Mouse (Mus musculus) liver, embryonic 12.5 days (tissue): ENCODE measurements around the gene Gng12. TPM values are rescaled to one million over a fixed set of nuclear protein-coding genes. Genes with fewer than 3 reads are reported as not detected.

Source experiments
- ATAC-seq: fragments of 200-750 bp; cut with Nextera tagmentation; 2 replicates; pipeline ENCODE4 v1.8.0; 2017; ENCODE audit warnings: moderate number of reproducible peaks, mild to moderate bottlenecking, moderate library complexity
- H3K27ac ChIP-seq: fragments of 300-500 bp; sonication (generic); 2 replicates; pipeline ENCODE4 v1.5.1; 2016; ENCODE audit warnings: mild to moderate bottlenecking
- H3K27me3 ChIP-seq: fragments of 300-500 bp; sonication (generic); replicated peaks from 2 replicates; pipeline ENCODE4 v1.6.1; 2016; ENCODE audit warnings: mild to moderate bottlenecking, moderate library complexity
- H3K36me3 ChIP-seq: fragments of 300-500 bp; sonication (generic); 2 replicates; pipeline ENCODE4 v1.6.1; 2016; ENCODE audit warnings: mild to moderate bottlenecking, moderate library complexity
- H3K4me1 ChIP-seq: fragments of 300-500 bp; sonication (generic); 2 replicates; pipeline ENCODE4 v1.6.1; 2016
- H3K4me2 ChIP-seq: fragments of 300-500 bp; sonication (generic); 2 replicates; pipeline ENCODE4 v1.6.1; 2016; ENCODE audit warnings: mild to moderate bottlenecking, moderate library complexity
- H3K4me3 ChIP-seq: fragments of 300-500 bp; sonication (generic); 2 replicates; pipeline ENCODE4 v1.5.1; 2016; ENCODE audit warnings: mild to moderate bottlenecking, moderate library complexity
- H3K9ac ChIP-seq: fragments of 300-500 bp; sonication (generic); 2 replicates; pipeline ENCODE4 v1.6.1; 2016; ENCODE audit warnings: mild to moderate bottlenecking, moderate library complexity
- H3K9me3 ChIP-seq: fragments of 300-500 bp; sonication (generic); replicated peaks from 2 replicates; pipeline ENCODE4 v1.6.1; 2016; ENCODE audit warnings: mild to moderate bottlenecking, moderate library complexity
- WGBS: fragments of 180-500 bp; shearing (Covaris S2); methylation state at CpG from one replicate; pipeline ENCODE4 v1.1.7; 2016; ENCODE audit not compliant: insufficient replicate concordance; 5-methylcytosine and 5-hydroxymethylcytosine counted together
- polyA plus RNA-seq: library from polyadenylated mRNA; unstranded; fragments of >200 nt; fragmentation: Nextera tagmentation; extraction: Ambion mirVana; gene quantifications from 2 replicates; pipeline ENCODE4 v1.2.1, GENCODE M21; 2016

The Gng12 gene
- polyA plus RNA-seq, 1 experiment from 2014 or later = 35.0 TPM

DNA sequence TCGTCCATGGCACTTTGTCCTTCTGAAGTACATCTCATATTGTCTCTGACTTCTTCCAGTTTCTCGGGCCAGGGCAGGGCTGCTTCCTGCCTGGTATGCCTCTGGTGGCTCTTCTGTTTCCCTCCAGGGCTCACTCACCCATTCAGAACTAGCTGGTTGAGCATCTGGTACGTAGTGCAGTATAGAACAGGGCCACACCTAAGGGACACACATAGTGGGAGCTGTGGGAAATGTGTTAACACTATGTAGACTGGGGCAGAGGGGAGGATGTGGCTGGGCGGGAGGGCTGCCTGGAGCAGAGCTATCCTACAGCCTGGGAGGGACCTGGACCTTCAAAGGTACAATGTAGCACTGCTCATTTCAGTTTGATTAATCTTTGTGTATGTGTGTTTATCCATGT lies 25.6 kb downstream of the Gng12 start:
- ATAC-seq = no peak
- H3K36me3 ChIP-seq = no peaks in the 10 kb centered on the region
- no peak overlapping the region for H3K4me2 ChIP-seq
- no peaks in the 10 kb centered on the region for H3K27me3 ChIP-seq
- H3K9me3 ChIP-seq = no peaks in the 10 kb centered on the region
- 64% methylated on average over 4 of the region's 4 CpGs for WGBS
- no peak overlapping the region for H3K4me3 ChIP-seq
- no peak overlapping the region for H3K27ac ChIP-seq
- no peaks in the 10 kb centered on the region for H3K4me1 ChIP-seq
- no peak overlapping the region for H3K9ac ChIP-seq

DNA sequence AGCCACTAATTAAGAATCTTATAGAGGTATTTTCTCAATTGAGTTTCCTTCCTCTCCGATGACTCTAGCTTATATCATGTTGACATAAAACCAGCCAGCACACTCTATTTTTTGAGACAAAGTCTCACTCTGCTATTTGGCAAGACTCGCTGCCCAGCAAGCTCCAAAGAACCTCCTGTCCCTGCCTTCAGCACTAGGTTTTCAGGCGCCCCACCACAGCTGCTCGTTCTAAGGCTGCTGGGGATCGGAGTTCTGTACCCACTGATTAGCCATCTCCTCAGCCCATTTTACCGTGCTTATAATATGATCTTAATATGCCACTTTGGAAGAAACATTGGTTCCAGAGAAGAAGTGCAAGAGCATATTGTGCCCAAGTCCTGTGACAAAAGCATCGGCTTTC lies 26.3 kb downstream of the Gng12 start:
- 78% methylated on average over 7 of the region's 7 CpGs for WGBS
- H3K27me3 ChIP-seq = no peaks in the 10 kb centered on the region
- ATAC-seq = no peak

GRCm38 (mm10) chr6:66923851-66924250 lies 27.7 kb downstream of the Gng12 start:
- Histone ChIP-seq H3K4me3 (no peak overlapping the region), H3K9me3 (no peaks in the 10 kb centered on the region), H3K9ac (no peak overlapping the region), H3K4me1 (no peaks in the 10 kb centered on the region), H3K36me3 (no peaks in the 10 kb centered on the region), H3K27me3 (no peaks in the 10 kb centered on the region), H3K4me2 (no peak overlapping the region), H3K27ac (no peak overlapping the region)
- no peak for ATAC-seq
- WGBS = 74% methylated on average over 4 of the region's 4 CpGs

More for the DNA sequence above, 26.3 kb downstream of the Gng12 start:
- Histone ChIP-seq H3K27ac (no peak overlapping the region), H3K9me3 (no peaks in the 10 kb centered on the region), H3K4me1 (no peaks in the 10 kb centered on the region), H3K36me3 (no peaks in the 10 kb centered on the region), H3K4me2 (no peak overlapping the region), H3K4me3 (no peak overlapping the region), H3K9ac (no peak overlapping the region)

DNA sequence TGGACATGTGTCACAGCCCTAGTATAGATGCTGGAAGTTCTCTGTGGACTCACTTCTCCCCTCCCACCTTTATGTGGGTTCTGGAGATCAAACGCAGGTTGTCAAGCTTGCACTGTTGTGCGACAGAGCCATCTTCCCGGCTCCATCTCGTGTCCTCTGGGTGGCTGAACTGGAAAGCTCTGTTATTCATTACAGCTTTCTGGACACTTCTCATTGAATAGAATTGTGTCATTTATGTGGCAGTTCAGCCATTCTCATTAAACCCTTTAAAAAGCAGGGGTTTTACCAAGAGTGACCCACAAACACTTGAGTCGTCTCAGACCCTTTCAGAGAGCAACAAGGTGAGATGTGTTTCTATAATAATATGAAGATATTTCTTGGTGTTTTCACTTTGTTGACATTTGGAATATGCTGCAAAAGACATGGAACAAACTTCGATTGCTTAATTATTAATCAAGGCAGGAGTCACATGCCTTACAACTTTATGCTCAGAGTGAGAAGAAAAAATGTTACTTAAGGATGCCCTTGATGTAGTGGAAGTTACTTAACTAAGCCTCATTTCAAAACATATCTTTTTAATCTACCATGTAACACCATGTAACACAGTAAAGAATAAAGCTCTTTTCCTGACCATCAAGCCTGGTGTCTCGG lies 28.2 kb downstream of the Gng12 start:
- Histone ChIP-seq H3K4me3 (no peak overlapping the region), H3K9ac (no peak overlapping the region), H3K4me2 (no peak overlapping the region), H3K27ac (no peak overlapping the region), H3K4me1 (peaks cover 2% of the 10 kb centered on the region), H3K9me3 (no peaks in the 10 kb centered on the region), H3K27me3 (no peaks in the 10 kb centered on the region), H3K36me3 (no peaks in the 10 kb centered on the region)
- WGBS = 76% methylated on average over 7 of the region's 7 CpGs
- no peak for ATAC-seq

DNA sequence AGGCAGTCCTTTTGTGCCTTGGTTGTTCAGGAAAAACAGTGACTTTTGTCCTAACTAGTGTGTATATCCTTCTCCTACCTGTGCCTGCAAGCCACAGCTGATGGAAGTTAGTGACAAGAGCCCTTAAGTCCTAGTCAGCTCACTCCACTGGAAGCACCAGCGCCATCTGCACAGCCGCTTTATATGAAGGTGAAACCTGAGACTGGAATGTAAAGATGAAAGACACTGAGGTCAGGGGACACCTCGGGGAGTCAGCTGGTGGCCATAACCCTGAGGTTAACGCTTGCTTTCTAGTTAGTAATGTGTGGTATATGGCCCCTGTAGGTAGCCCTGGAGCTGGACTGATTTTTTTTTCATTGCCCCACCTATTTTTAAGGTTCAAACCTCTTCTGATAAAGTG lies 30.1 kb downstream of the Gng12 start:
- no peaks in the 10 kb centered on the region for H3K9me3 ChIP-seq
- no peaks in the 10 kb centered on the region for H3K27me3 ChIP-seq
- no peak for ATAC-seq
- H3K4me3 ChIP-seq = no peak overlapping the region
- 55% methylated on average over 4 of the region's 4 CpGs for WGBS
- peaks cover 14% of the 10 kb centered on the region for H3K4me1 ChIP-seq
- H3K27ac ChIP-seq = no peak overlapping the region
- no peak overlapping the region for H3K9ac ChIP-seq
- no peak overlapping the region for H3K4me2 ChIP-seq
- H3K36me3 ChIP-seq = no peaks in the 10 kb centered on the region

DNA sequence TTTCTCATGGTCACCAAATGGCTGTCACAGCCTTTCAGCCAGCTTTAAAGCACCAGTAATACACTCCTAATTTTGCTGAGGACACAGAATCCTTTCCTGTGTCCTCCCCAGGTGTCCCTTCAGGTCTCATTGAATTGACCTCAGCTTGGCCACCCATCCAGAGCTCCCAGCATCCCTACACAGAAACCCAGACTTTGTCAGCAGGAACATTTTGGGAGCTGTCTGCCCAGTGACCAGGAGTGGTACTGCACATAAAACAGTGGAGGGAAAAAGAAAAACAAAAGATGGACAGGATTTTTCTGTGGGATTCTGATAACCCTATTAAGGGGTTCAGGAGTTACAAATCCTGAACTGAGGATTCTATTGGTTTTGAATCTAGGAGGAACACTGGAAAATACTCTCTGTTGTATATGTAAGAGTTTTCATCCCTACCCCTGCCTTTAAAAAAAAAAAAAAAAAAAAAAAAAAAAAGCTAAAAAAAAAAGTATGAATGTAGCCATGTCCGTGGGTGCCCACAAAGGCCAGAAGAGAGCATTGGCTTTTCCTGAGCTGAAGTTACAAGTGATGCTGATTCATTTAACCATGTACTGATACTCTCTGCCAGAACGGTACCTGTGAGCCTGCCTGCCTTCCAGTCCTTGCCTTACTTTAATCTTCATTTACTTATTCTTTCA lies 32.9 kb downstream of the Gng12 start:
- no peak overlapping the region for H3K9ac ChIP-seq
- H3K4me3 ChIP-seq = no peak overlapping the region
- H3K27ac ChIP-seq = no peak overlapping the region
- peak overlapping the region; percentile 37 for H3K4me2 ChIP-seq
- no peaks in the 10 kb centered on the region for H3K27me3 ChIP-seq
- no peaks in the 10 kb centered on the region for H3K9me3 ChIP-seq
- H3K36me3 ChIP-seq = no peaks in the 10 kb centered on the region
- peaks cover 15% of the 10 kb centered on the region for H3K4me1 ChIP-seq
- 27% methylated on average over 2 of the region's 2 CpGs for WGBS
- ATAC-seq = 0 out of 2 replicates have a peak, but pooled peaks have one; percentile 5

- Histone ChIP-seq H3K4me3 (no peak overlapping the region), H3K4me1 (peaks cover 15% of the 10 kb centered on the region), H3K36me3 (no peaks in the 10 kb centered on the region), H3K27me3 (no peaks in the 10 kb centered on the region), H3K9ac (no peak overlapping the region), H3K4me2 (peak overlapping the region; percentile 37), H3K27ac (no peak overlapping the region), H3K9me3 (no peaks in the 10 kb centered on the region)
- peak; percentile 75 for ATAC-seq
- WGBS = 10% methylated on average over 7 of the region's 7 CpGs
Measured at GRCm38 (mm10) chr6:66929694-66930093, 33.5 kb downstream of the Gng12 start.

DNA sequence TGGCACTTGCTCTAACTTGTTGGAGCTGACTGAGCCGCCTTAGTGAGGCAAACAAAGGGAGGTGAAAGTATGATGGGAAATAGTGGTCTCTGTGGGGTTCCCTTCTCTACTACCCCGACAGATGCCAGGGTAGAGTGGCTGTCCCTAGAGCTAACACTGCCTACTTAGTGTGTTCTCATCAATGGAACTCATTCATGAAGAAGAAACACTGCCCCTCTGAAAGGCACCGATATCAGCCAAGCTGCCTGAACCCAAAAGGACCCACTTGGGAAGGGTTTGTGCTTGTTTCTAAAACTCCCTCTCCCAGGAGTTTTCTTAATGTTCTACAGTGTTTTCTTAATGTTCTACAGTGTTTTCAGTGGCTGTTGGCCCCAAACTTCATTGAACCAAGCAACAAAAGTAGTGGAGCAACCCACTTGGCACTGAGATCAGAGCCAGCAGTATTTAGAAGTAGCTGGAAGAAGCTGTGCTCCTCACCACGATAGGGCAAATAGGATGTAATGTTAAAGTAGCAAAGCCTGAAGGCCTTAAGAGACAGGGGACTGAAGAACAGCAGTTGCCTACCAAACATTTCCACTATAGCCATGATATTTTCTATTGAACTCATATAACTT lies 36.1 kb downstream of the Gng12 start:
- Histone ChIP-seq H3K4me2 (no peak overlapping the region), H3K36me3 (no peaks in the 10 kb centered on the region), H3K9ac (no peak overlapping the region), H3K4me3 (no peak overlapping the region), H3K27me3 (no peaks in the 10 kb centered on the region), H3K4me1 (peaks cover 15% of the 10 kb centered on the region), H3K27ac (no peak overlapping the region), H3K9me3 (no peaks in the 10 kb centered on the region)
- ATAC-seq = no peak
- WGBS = 70% methylated on average over 4 of the region's 4 CpGs

DNA sequence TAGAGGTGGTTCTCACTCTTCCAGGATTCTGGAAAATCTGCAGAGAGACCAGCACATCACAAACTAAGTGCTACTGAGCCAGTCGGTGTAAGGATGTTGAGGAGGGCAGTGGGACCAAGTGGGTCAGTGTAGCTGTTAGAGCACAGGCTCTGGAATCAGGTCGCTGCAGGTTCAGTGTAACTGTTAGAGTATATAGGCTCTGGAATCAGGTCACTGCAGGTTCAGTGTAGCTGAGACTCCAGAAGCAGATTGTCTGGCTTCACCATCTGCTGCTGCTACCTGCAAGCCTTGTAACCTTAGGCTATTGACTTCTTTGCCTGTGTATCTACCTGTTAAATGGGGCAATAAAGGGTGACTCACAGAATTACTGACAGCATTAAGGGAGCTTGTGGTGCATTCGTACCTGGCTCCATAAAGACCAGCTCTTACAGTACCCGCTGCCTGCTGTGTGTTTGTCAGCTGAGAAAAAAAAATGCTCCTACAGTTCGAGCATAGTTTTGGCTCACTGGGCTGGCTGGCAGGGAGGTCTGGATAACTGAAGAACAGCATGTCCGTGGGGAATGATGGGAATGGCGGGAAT lies 44.5 kb downstream of the Gng12 start:
- H3K27ac ChIP-seq = no peak overlapping the region
- no peak for ATAC-seq
- no peak overlapping the region for H3K4me2 ChIP-seq
- H3K9me3 ChIP-seq = no peaks in the 10 kb centered on the region
- H3K27me3 ChIP-seq = no peaks in the 10 kb centered on the region
- no peak overlapping the region for H3K9ac ChIP-seq
- peaks cover 29% of the 10 kb centered on the region for H3K4me1 ChIP-seq
- WGBS = 60% methylated on average over 7 of the region's 7 CpGs
- no peak overlapping the region for H3K4me3 ChIP-seq
- H3K36me3 ChIP-seq = no peaks in the 10 kb centered on the region

GRCm38 (mm10) chr6:66941792-66942191 lies 45.6 kb downstream of the Gng12 start:
- Histone ChIP-seq H3K4me1 (peaks cover 30% of the 10 kb centered on the region), H3K9me3 (no peaks in the 10 kb centered on the region), H3K4me3 (no peak overlapping the region), H3K4me2 (peak overlapping the region; percentile 18; the same call in 1 of the 2 replicates), H3K27me3 (no peaks in the 10 kb centered on the region), H3K9ac (no peak overlapping the region), H3K27ac (no peak overlapping the region), H3K36me3 (no peaks in the 10 kb centered on the region)
- 37% methylated on average over 6 of the region's 6 CpGs for WGBS
- ATAC-seq = no peak

GRCm38 (mm10) chr6:66942826-66943225 lies 46.6 kb downstream of the Gng12 start:
- Histone ChIP-seq H3K9ac (no peak overlapping the region), H3K27ac (no peak overlapping the region), H3K4me2 (no peak overlapping the region), H3K9me3 (no peaks in the 10 kb centered on the region), H3K36me3 (no peaks in the 10 kb centered on the region), H3K27me3 (no peaks in the 10 kb centered on the region), H3K4me3 (no peak overlapping the region), H3K4me1 (peaks cover 31% of the 10 kb centered on the region)
- 63% methylated on average over 4 of the region's 4 CpGs for WGBS
- ATAC-seq = no peak
